ENCODE assay signal across 8 mouse cellular contexts in the genomic region with DNA sequence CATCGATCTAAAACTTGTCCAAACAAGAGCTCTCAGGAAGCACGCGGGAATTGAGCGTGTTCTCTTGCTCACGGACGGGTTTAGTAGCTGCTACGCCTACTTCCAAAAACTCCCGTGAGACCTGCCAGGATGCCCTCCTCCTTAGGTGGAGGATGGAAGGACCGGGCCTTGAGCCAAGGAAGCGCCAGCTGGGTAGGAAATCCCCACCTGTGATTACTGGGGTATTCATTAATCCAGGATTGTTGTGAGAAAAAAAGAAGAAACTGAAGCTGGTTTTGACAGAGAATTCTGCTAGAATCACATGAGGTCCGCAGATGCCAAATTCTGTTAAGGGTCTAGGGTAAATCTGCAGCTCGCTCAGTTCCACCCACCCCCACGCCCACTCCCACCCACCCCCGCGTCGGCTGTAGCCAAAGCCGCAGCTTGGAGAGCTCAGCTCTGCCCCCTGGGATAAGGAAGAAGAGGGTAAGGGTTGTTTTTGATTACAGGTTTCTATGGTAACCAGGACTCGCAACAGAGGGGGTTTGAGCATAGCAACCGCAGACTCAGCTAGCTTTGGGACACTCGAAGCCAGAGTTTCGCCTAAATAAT. TPM values are rescaled to one million over a fixed set of nuclear protein-coding genes. Genes with fewer than 3 reads are reported as not detected.
DNase-seq lines count a peak whose midpoint lies in the region; ATAC-seq lines count a peak whose summit lies in the region.

No protein-coding gene starts in this region.

- H3K4me3 ChIP-seq in forebrain, embryonic 11.5 days (ENCODE audit: low read depth, low read length) = peak overlapping the region; percentile 19
- peak overlapping the region; percentile 19 for H3K4me3 ChIP-seq in hindbrain, embryonic 14.5 days (replicated peaks; ENCODE audit: low read length)

- DNase-seq in ovary, postnatal 14 days (ENCODE audit: low spot score) = peak; percentile 18
- DNase-seq in ovary, adult 18-20 months (ENCODE audit: low spot score) = no peak
- DNase-seq in forebrain, embryonic 11.5 days (ENCODE audit: low spot score) = peak; percentile 63
- DNase-seq in hindbrain, embryonic 14.5 days (ENCODE audit: low spot score) = peak; percentile 70
- peak; percentile 32 to 45 for DNase-seq in layer of hippocampus, postnatal 36 days
- peak; percentile 10 to 13 for DNase-seq in right cerebral cortex, postnatal 36 days (ENCODE audit: low spot score in 2 of 2)
- no peak for DNase-seq in spleen, postnatal 10 days (ENCODE audit: low spot score in 2 of 2)

- peak; percentile 60 for ATAC-seq in forebrain, embryonic 11.5 days (replicated peaks; ENCODE audit: low FRiP score)
- ATAC-seq in hindbrain, embryonic 14.5 days (ENCODE audit: low FRiP score) = peak; percentile 79; the same call in 1 of the 2 replicates
- peak; percentile 38 for ATAC-seq in megakaryocyte, adult 5-6 weeks (ENCODE audit: poor library complexity, severe bottlenecking)

- no peaks in the 10 kb centered on the region for H3K36me3 ChIP-seq in forebrain, embryonic 11.5 days (ENCODE audit: control insufficient read depth, insufficient read depth, low read length)
- H3K36me3 ChIP-seq in hindbrain, embryonic 14.5 days (replicated peaks; ENCODE audit: control insufficient read depth, insufficient read depth) = no peaks in the 10 kb centered on the region

- peak overlapping the region; percentile 49 for H3K4me2 ChIP-seq in forebrain, embryonic 11.5 days (ENCODE audit: low read depth, low read length, severe bottlenecking)
- H3K4me2 ChIP-seq in hindbrain, embryonic 14.5 days (replicated peaks) = peak overlapping the region; percentile 40

- H3K27ac ChIP-seq in forebrain, embryonic 11.5 days (ENCODE audit: low read depth, low read length) = no peak overlapping the region
- no peak overlapping the region for H3K27ac ChIP-seq in hindbrain, embryonic 14.5 days

- WGBS in forebrain, embryonic 11.5 days = 3% methylated on average over 21 of the region's 21 CpGs
- WGBS in hindbrain, embryonic 14.5 days = 1% methylated on average over 21 of the region's 21 CpGs

- peak overlapping the region; percentile 10; the same call in 1 of the 2 replicates for H3K9ac ChIP-seq in forebrain, embryonic 11.5 days (ENCODE audit: low read length)
- no peak overlapping the region; the same call in 1 of the 2 replicates for H3K9ac ChIP-seq in hindbrain, embryonic 14.5 days

- H3K27me3 ChIP-seq in forebrain, embryonic 11.5 days (ENCODE audit: control insufficient read depth, insufficient read depth, low read length) = no peaks in the 10 kb centered on the region
- no peaks in the 10 kb centered on the region for H3K27me3 ChIP-seq in hindbrain, embryonic 14.5 days (ENCODE audit: control insufficient read depth, insufficient read depth, low read length)

- peaks cover 5% of the 10 kb centered on the region; the same call in 1 of the 2 replicates for H3K4me1 ChIP-seq in forebrain, embryonic 11.5 days (replicated peaks; ENCODE audit: control insufficient read depth, insufficient read depth, low read length)
- peaks cover 19% of the 10 kb centered on the region for H3K4me1 ChIP-seq in hindbrain, embryonic 14.5 days (replicated peaks; ENCODE audit: control insufficient read depth, insufficient read depth, low read length)

- H3K9me3 ChIP-seq in forebrain, embryonic 11.5 days (ENCODE audit: control insufficient read depth, low read length) = no peaks in the 10 kb centered on the region
- H3K9me3 ChIP-seq in hindbrain, embryonic 14.5 days (ENCODE audit: control insufficient read depth, low read length) = no peaks in the 10 kb centered on the region

RNA-seq across cellular contexts. Expression of gene Cebpg, which starts 30.0 kb away (rescaled TPM):
- polyA plus RNA-seq in forebrain, embryonic 11.5 days (2014; fragmentation: Nextera tagmentation; extraction: Ambion mirVana) = 47.5 and 53.9 TPM in 2 replicates
- polyA plus RNA-seq in hindbrain, embryonic 14.5 days (2014; fragmentation: Nextera tagmentation; extraction: Ambion mirVana) = 28.3 and 30.8 TPM in 2 replicates
- total RNA-seq in layer of hippocampus, postnatal 36 days (2021) = 10 to 100 TPM; 34.3 to 35.9 TPM
- 29.8 and 33.5 TPM in 2 replicates for total RNA-seq in megakaryocyte, adult 5-6 weeks (2015)
- 60.1 and 86.5 TPM in 2 replicates for total RNA-seq in megakaryocyte, adult 5-6 weeks (2017)

RNA-seq across cellular contexts. Expression of gene Cebpa, which starts 32.7 kb away (rescaled TPM):
- polyA plus RNA-seq in forebrain, embryonic 11.5 days (2014; fragmentation: Nextera tagmentation; extraction: Ambion mirVana) = 0.63 and 0.73 TPM in 2 replicates
- 0.82 and 1.0 TPM in 2 replicates for polyA plus RNA-seq in hindbrain, embryonic 14.5 days (2014; fragmentation: Nextera tagmentation; extraction: Ambion mirVana)
- total RNA-seq in layer of hippocampus, postnatal 36 days (2021) = 10 to 100 TPM; 15.4 to 17.3 TPM
- total RNA-seq in megakaryocyte, adult 5-6 weeks (2015) = 48.7 and 57.0 TPM in 2 replicates
- 21.7 and 22.4 TPM in 2 replicates for total RNA-seq in megakaryocyte, adult 5-6 weeks (2017)

Comparison
In these comparisons a context has a peak if more than half of its experiments do, and no peak if none do; other contexts are left out.
1. DNase-seq: peak in ovary, postnatal 14 days (single experiment), forebrain, embryonic 11.5 days (single experiment), hindbrain, embryonic 14.5 days (single experiment), layer of hippocampus, postnatal 36 days (2 of 2) and right cerebral cortex, postnatal 36 days (2 of 2); none in ovary, adult 18-20 months (single experiment) and spleen, postnatal 10 days (0 of 2).
2. Peak in every context shown above with its lines, with median percentiles within 50 percentile points of each other: ATAC-seq.